In the genomic region with DNA sequence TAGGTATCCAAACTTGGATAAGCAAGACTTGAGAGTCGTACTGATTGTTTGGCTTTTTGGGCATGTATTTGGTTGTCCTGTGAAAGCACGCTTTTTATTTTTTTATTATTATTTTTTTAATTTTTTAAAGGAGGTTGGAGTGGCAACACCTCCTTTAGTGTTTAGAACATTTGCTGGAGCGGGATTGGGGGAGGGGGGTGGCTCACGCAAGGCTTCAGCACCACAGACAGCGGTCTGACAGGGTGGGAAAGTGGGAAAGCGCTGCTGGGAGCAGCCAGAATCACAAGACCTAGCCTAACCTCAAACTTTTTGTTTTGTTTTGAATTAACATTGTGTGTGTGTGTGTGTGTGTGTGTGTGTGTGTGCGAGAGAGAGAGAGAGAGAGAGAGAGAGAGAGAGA, we compare ENCODE assay signal across 21 mouse cellular contexts. TPM values are rescaled to one million over a fixed set of nuclear protein-coding genes. Genes with fewer than 3 reads are reported as not detected.
A peak's percentile ranks its signal among the peaks of the same experiment; 100 is the strongest.
DNase-seq lines count a peak whose midpoint lies in the region; ATAC-seq and TF ChIP-seq lines count a peak whose summit lies in the region.
"Had no signal": no experiment of that assay in that cellular context is flagged by ENCODE, and none has a peak within 500 bp of the region (broad histone marks: within the 10 kb centered on the region; RNA-seq: fewer than 3 reads in every experiment).

No protein-coding gene starts in this region.

- no peak overlapping the region for H3K9ac ChIP-seq in kidney, postnatal 0 days (ENCODE audit: low read depth, low read length)
- H3K9ac ChIP-seq in embryonic facial prominence, embryonic 14.5 days (ENCODE audit: low read depth, low read length): no peak overlapping the region
- no peak overlapping the region for H3K9ac ChIP-seq in midbrain, postnatal 0 days (replicated peaks; ENCODE audit: low read length, poor library complexity, severe bottlenecking)
- H3K9ac ChIP-seq: embryonic facial prominence, embryonic 15.5 days; liver, embryonic 12.5 days; midbrain, embryonic 15.5 days; neural tube, embryonic 13.5 days had no signal

- H3K27me3 ChIP-seq in kidney, postnatal 0 days (ENCODE audit: insufficient read depth, low read length): peaks cover 38% of the 10 kb centered on the region
- peaks cover 58% of the 10 kb centered on the region for H3K27me3 ChIP-seq in embryonic facial prominence, embryonic 14.5 days (replicated peaks; ENCODE audit: control insufficient read depth, insufficient read depth, low read length)
- H3K27me3 ChIP-seq in midbrain, postnatal 0 days (ENCODE audit: insufficient read depth, low read length): no peaks in the 10 kb centered on the region
- H3K27me3 ChIP-seq: midbrain, embryonic 15.5 days had no signal

- no peak overlapping the region for H3K27ac ChIP-seq in kidney, postnatal 0 days
- H3K27ac ChIP-seq in embryonic facial prominence, embryonic 14.5 days (replicated peaks; ENCODE audit: low read depth, low read length): no peak overlapping the region
- H3K27ac ChIP-seq in midbrain, postnatal 0 days (ENCODE audit: low read depth, low read length): no peak overlapping the region
- H3K27ac ChIP-seq: embryonic facial prominence, embryonic 15.5 days; forebrain, embryonic 10.5 days; liver, embryonic 12.5 days; neural tube, embryonic 13.5 days; stomach, postnatal 0 days had no signal

- no peak for ATAC-seq in kidney, postnatal 0 days (replicated peaks; ENCODE audit: low FRiP score, low read depth)
- ATAC-seq in embryonic facial prominence, embryonic 14.5 days (ENCODE audit: low read depth): no peak
- no peak for ATAC-seq in midbrain, postnatal 0 days (ENCODE audit: low FRiP score)

- peak; percentile 23 for DNase-seq in adrenal gland, postnatal 10 days
- DNase-seq in adrenal gland, postnatal 36 days: no peak
- peak; percentile 45 for DNase-seq in kidney, postnatal 0 days (ENCODE audit: low spot score)
- DNase-seq in kidney, adult 8-10 months: no peak
- DNase-seq in Muller cell, postnatal 12 days (ENCODE audit: inconsistent ontology term): peak; percentile 32
- peak; percentile 35 for DNase-seq in embryonic facial prominence, embryonic 14.5 days (ENCODE audit: low spot score)
- no peak for DNase-seq in midbrain, postnatal 0 days (ENCODE audit: low spot score)
- DNase-seq in frontal cortex, postnatal 36 days (ENCODE audit: low spot score in 2 of 2): no peak
- DNase-seq: gastrocnemius, postnatal 25 days had no signal

- H3K9me3 ChIP-seq in kidney, postnatal 0 days (replicated peaks; ENCODE audit: low read length): no peaks in the 10 kb centered on the region
- H3K9me3 ChIP-seq in embryonic facial prominence, embryonic 14.5 days (ENCODE audit: control insufficient read depth, low read length): no peaks in the 10 kb centered on the region
- no peaks in the 10 kb centered on the region for H3K9me3 ChIP-seq in midbrain, postnatal 0 days (ENCODE audit: low read length)
- H3K9me3 ChIP-seq: embryonic facial prominence, embryonic 15.5 days; forebrain, embryonic 10.5 days; liver, embryonic 12.5 days; midbrain, embryonic 15.5 days; neural tube, embryonic 13.5 days had no signal

- no peak for TF ChIP-seq CTCF in kidney, postnatal 0 days (IDR thresholded peaks at IDR 0.05; ENCODE audit: low read depth)
- no peak for TF ChIP-seq CTCF in midbrain, postnatal 0 days (IDR thresholded peaks at IDR 0.05)

- H3K4me1 ChIP-seq in kidney, postnatal 0 days (replicated peaks; ENCODE audit: insufficient read depth, low read length): peaks cover 16% of the 10 kb centered on the region
- H3K4me1 ChIP-seq in embryonic facial prominence, embryonic 14.5 days (ENCODE audit: control insufficient read depth, insufficient read depth, low read length): peaks cover 14% of the 10 kb centered on the region
- peaks cover 4% of the 10 kb centered on the region; the same call in 1 of the 2 replicates for H3K4me1 ChIP-seq in midbrain, postnatal 0 days (ENCODE audit: insufficient read depth, low read length)

- H3K4me3 ChIP-seq in kidney, postnatal 0 days (replicated peaks; ENCODE audit: low read depth, low read length): no peak overlapping the region
- H3K4me3 ChIP-seq in embryonic facial prominence, embryonic 14.5 days (ENCODE audit: low read depth, low read length): no peak overlapping the region
- no peak overlapping the region for H3K4me3 ChIP-seq in midbrain, postnatal 0 days (ENCODE audit: low read depth, low read length)
- H3K4me3 ChIP-seq: embryonic facial prominence, embryonic 15.5 days had no signal

- H3K4me2 ChIP-seq in kidney, postnatal 0 days (ENCODE audit: low read length): no peak overlapping the region
- H3K4me2 ChIP-seq in embryonic facial prominence, embryonic 14.5 days (ENCODE audit: low read depth, low read length): no peak overlapping the region
- H3K4me2 ChIP-seq in midbrain, postnatal 0 days (ENCODE audit: low read depth, low read length, poor library complexity, severe bottlenecking): no peak overlapping the region

- 27% methylated on average over 6 of the region's 7 CpGs for WGBS in kidney, postnatal 0 days
- WGBS in embryonic facial prominence, embryonic 14.5 days: 33% methylated on average over 7 of the region's 7 CpGs
- WGBS in midbrain, postnatal 0 days: 35% methylated on average over 6 of the region's 7 CpGs

- peaks cover 12% of the 10 kb centered on the region; the same call in 1 of the 2 replicates for H3K36me3 ChIP-seq in kidney, postnatal 0 days (ENCODE audit: insufficient read depth, low read length)
- H3K36me3 ChIP-seq in embryonic facial prominence, embryonic 14.5 days (ENCODE audit: control insufficient read depth, insufficient read depth, low read length): peaks cover 19% of the 10 kb centered on the region; the same call in 1 of the 2 replicates
- peaks cover 17% of the 10 kb centered on the region for H3K36me3 ChIP-seq in midbrain, postnatal 0 days (ENCODE audit: insufficient read depth, low read length)

RNA-seq across cellular contexts. Expression of a gene that starts 1.8 kb away (rescaled TPM):
- total RNA-seq in adrenal gland, postnatal 10 days (2021): 1 to 10 TPM; 1.8 to 4.6 TPM
- 1 to 10 TPM; 1.1 to 2.0 TPM for total RNA-seq in adrenal gland, postnatal 36 days (2021)
- polyA plus RNA-seq in kidney, postnatal 0 days (2015; fragmentation: Nextera tagmentation; extraction: Ambion mirVana): 0.05 and 0.12 TPM in 2 replicates
- polyA plus RNA-seq in embryonic facial prominence, embryonic 14.5 days (2014; fragmentation: Nextera tagmentation; extraction: Ambion mirVana): 4.6 and 5.1 TPM in 2 replicates
- 215 and 239 TPM in 2 replicates for total RNA-seq in midbrain, postnatal 0 days (2014; rRNA removed)
- polyA plus RNA-seq in midbrain, postnatal 0 days (2015; fragmentation: Nextera tagmentation; extraction: Ambion mirVana): 75.2 and 78.7 TPM in 2 replicates
- total RNA-seq: megakaryocyte, adult 5-6 weeks had no signal
- polyA plus RNA-seq: activated CD4-positive, CD25-positive, alpha-beta regulatory T cell, adult 4 months had no signal

RNA-seq across cellular contexts. Expression of a gene that starts 17.4 kb away (rescaled TPM):
- total RNA-seq in adrenal gland, postnatal 10 days (2021): not detected
- total RNA-seq in adrenal gland, postnatal 36 days (2021): under 1 TPM in 1 of 2 experiments, not detected in 1; 0.56 TPM
- polyA plus RNA-seq in kidney, postnatal 0 days (2015; fragmentation: Nextera tagmentation; extraction: Ambion mirVana): not detected in 2 replicates
- not detected in 2 replicates for polyA plus RNA-seq in embryonic facial prominence, embryonic 14.5 days (2014; fragmentation: Nextera tagmentation; extraction: Ambion mirVana)
- total RNA-seq in midbrain, postnatal 0 days (2014; rRNA removed): 4.1 TPM in 1 of 2 replicates, not detected in the other
- polyA plus RNA-seq in midbrain, postnatal 0 days (2015; fragmentation: Nextera tagmentation; extraction: Ambion mirVana): 0.25 and 0.36 TPM in 2 replicates
- total RNA-seq: gastrocnemius, postnatal 25 days; heart, postnatal 14 days; megakaryocyte, adult 5-6 weeks had no signal
- polyA plus RNA-seq: activated CD4-positive, CD25-positive, alpha-beta regulatory T cell, adult 4 months; CD4-positive, CD25-positive, alpha-beta regulatory T cell, adult 4 months; embryonic facial prominence, embryonic 15.5 days; forebrain, embryonic 10.5 days; heart, embryonic 11.5 days; liver, embryonic 12.5 days; lung, embryonic 16.5 days; midbrain, embryonic 15.5 days; neural tube, embryonic 13.5 days; stomach, postnatal 0 days had no signal

RNA-seq across cellular contexts. Expression of a gene that starts 17.5 kb away (rescaled TPM):
- total RNA-seq in adrenal gland, postnatal 10 days (2021): 10 to 100 TPM in 1 of 2 experiments, 1 to 10 TPM in 1; 9.7 to 11.8 TPM
- total RNA-seq in adrenal gland, postnatal 36 days (2021): 10 to 100 TPM; 10.2 to 10.3 TPM
- polyA plus RNA-seq in kidney, postnatal 0 days (2015; fragmentation: Nextera tagmentation; extraction: Ambion mirVana): 8.3 and 8.9 TPM in 2 replicates
- polyA plus RNA-seq in embryonic facial prominence, embryonic 14.5 days (2014; fragmentation: Nextera tagmentation; extraction: Ambion mirVana): 6.5 and 9.2 TPM in 2 replicates
- total RNA-seq in midbrain, postnatal 0 days (2014; rRNA removed): 30.0 and 33.1 TPM in 2 replicates
- polyA plus RNA-seq in midbrain, postnatal 0 days (2015; fragmentation: Nextera tagmentation; extraction: Ambion mirVana): 14.2 and 15.1 TPM in 2 replicates

RNA-seq across cellular contexts. Expression of a gene that starts 31.6 kb away (rescaled TPM):
- 10 to 100 TPM; 70.8 to 78.5 TPM for total RNA-seq in adrenal gland, postnatal 10 days (2021)
- 10 to 100 TPM; 51.6 to 63.7 TPM for total RNA-seq in adrenal gland, postnatal 36 days (2021)
- 56.2 and 61.3 TPM in 2 replicates for polyA plus RNA-seq in kidney, postnatal 0 days (2015; fragmentation: Nextera tagmentation; extraction: Ambion mirVana)
- 30.0 and 33.3 TPM in 2 replicates for polyA plus RNA-seq in embryonic facial prominence, embryonic 14.5 days (2014; fragmentation: Nextera tagmentation; extraction: Ambion mirVana)
- 49.6 and 56.3 TPM in 2 replicates for total RNA-seq in midbrain, postnatal 0 days (2014; rRNA removed)
- 55.0 and 57.2 TPM in 2 replicates for polyA plus RNA-seq in midbrain, postnatal 0 days (2015; fragmentation: Nextera tagmentation; extraction: Ambion mirVana)

RNA-seq across cellular contexts. Expression of a gene that starts 45.4 kb away (rescaled TPM):
- total RNA-seq in adrenal gland, postnatal 10 days (2021): 10 to 100 TPM in 1 of 2 experiments, 1 to 10 TPM in 1; 1.4 to 12.9 TPM
- total RNA-seq in adrenal gland, postnatal 36 days (2021): 1 to 10 TPM; 1.5 TPM
- 27.9 and 30.8 TPM in 2 replicates for polyA plus RNA-seq in kidney, postnatal 0 days (2015; fragmentation: Nextera tagmentation; extraction: Ambion mirVana)
- polyA plus RNA-seq in embryonic facial prominence, embryonic 14.5 days (2014; fragmentation: Nextera tagmentation; extraction: Ambion mirVana): 5.5 and 7.1 TPM in 2 replicates
- 1.2 and 1.3 TPM in 2 replicates for total RNA-seq in midbrain, postnatal 0 days (2014; rRNA removed)
- 0.77 and 0.92 TPM in 2 replicates for polyA plus RNA-seq in midbrain, postnatal 0 days (2015; fragmentation: Nextera tagmentation; extraction: Ambion mirVana)
- total RNA-seq: megakaryocyte, adult 5-6 weeks had no signal
- polyA plus RNA-seq: activated CD4-positive, CD25-positive, alpha-beta regulatory T cell, adult 4 months had no signal

Comparison
In these comparisons a context has a peak if more than half of its experiments do, and no peak if none do; other contexts are left out.
1. DNase-seq: peak in adrenal gland, postnatal 10 days (single experiment), kidney, postnatal 0 days (single experiment), Muller cell, postnatal 12 days (single experiment) and embryonic facial prominence, embryonic 14.5 days (single experiment); none in adrenal gland, postnatal 36 days (0 of 2), kidney, adult 8-10 months (0 of 2), midbrain, postnatal 0 days (single experiment) and frontal cortex, postnatal 36 days (0 of 2).
2. RNA of a gene that starts 1.8 kb away (total RNA-seq): 215 to 239 TPM in midbrain, postnatal 0 days; 1.8 to 4.6 TPM in adrenal gland, postnatal 10 days and 1.1 to 2.0 TPM in adrenal gland, postnatal 36 days; every median in the first group is over 10 times any median in the second.